Mouse (Mus musculus): Measurements from ENCODE around the gene Acp4. TPM values are rescaled to one million over a fixed set of nuclear protein-coding genes. Genes with fewer than 3 reads are reported as not detected.

The Acp4 gene
- total and polyA plus RNA-seq, 3 experiments = 0.57 TPM; not detected in 2

DNA sequence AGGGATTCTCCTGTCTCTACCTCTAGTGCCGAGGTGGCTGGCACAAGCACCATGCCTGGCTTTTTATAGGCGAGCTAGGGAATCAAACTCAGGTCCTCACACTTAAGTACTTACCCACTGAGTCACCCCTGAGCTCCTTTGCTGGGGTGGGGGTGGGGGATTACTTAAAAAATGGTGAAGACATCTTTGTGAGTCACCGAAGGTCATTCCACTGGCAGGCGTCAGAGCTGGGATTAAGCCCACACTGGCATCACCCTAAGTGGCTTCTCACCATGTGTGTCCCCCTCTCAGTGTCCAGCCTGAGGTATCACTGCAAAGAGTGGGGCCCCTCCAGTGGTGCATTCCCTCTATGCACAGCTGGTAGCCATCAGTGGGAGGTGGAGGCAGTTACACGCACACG lies 3.2 kb upstream of the Acp4 start:
- H3K27ac ChIP-seq (ENCODE audit: insufficient read depth, low read depth) = no peak overlapping the region
- no peaks in the 10 kb centered on the region for H3K79me2 ChIP-seq (replicated peaks; ENCODE audit: control insufficient read depth, extremely low read depth, insufficient read depth, poor library complexity, severe bottlenecking)
- no peak for DNase-seq (ENCODE audit: extremely low read depth)
- no peak overlapping the region for H3K9ac ChIP-seq (ENCODE audit: insufficient read depth, low read depth)
- in situ Hi-C loops (cut with MboI; ENCODE audit: low pct_ligation_motif_present, low pct_unique_long_range_greater_than_20kb, low sequenced_read_pairs) (loop anchor here (5.0 to 10.0 kb wide), 3 partner anchors 87 to 384 kb away; partner anchors contain the start of genes Emc10 and Fam71e1), dilution Hi-C loops (cut with MboI; ENCODE audit: extremely low pct_ligation_motif_present, extremely low pct_unique_long_range_greater_than_20kb, low sequenced_read_pairs) (no loop called here)
- H3K36me3 ChIP-seq (replicated peaks in 1 of 2; ENCODE audit: control insufficient read depth in 1 of 2, insufficient read depth in 1 of 2, low read length in 1 of 2) = no peaks in the 10 kb centered on the region
- TF ChIP-seq RAD21 (IDR thresholded peaks at IDR 0.05; ENCODE audit: low read depth, low read length) (no peak), MAX (IDR thresholded peaks at IDR 0.05; ENCODE audit: low read length) (no peak)
- no peak overlapping the region for H3K4me2 ChIP-seq (ENCODE audit: insufficient read depth, low read depth, poor library complexity, severe bottlenecking)
- no peak overlapping the region for H3K4me3 ChIP-seq (replicated peaks in 1 of 3; ENCODE audit: low read depth in 2 of 3, low read length in 2 of 3, poor library complexity in 1 of 3)
- H3K4me1 ChIP-seq (ENCODE audit: control insufficient read depth in 1 of 2, insufficient read depth in 2 of 2) = peaks cover 0 to 9% of the 10 kb centered on the region in 2 experiments; a peak in 2 of 4 replicates
- no peaks in the 10 kb centered on the region for H3K9me3 ChIP-seq (replicated peaks; ENCODE audit: low read length)
- peaks cover 18% of the 10 kb centered on the region for H3K27me3 ChIP-seq (replicated peaks)

- dilution Hi-C loops (cut with MboI; ENCODE audit: extremely low pct_ligation_motif_present, extremely low pct_unique_long_range_greater_than_20kb, low sequenced_read_pairs) = no loop called here
- in situ Hi-C loops (cut with MboI; ENCODE audit: low pct_ligation_motif_present, low pct_unique_long_range_greater_than_20kb, low sequenced_read_pairs) = no loop called here
- Histone ChIP-seq H3K9ac (ENCODE audit: insufficient read depth, low read depth) (no peak overlapping the region), H3K79me2 (replicated peaks; ENCODE audit: control insufficient read depth, extremely low read depth, insufficient read depth, poor library complexity, severe bottlenecking) (no peaks in the 10 kb centered on the region), H3K27me3 (replicated peaks) (peaks cover 1% of the 10 kb centered on the region), H3K4me2 (ENCODE audit: insufficient read depth, low read depth, poor library complexity, severe bottlenecking) (0 out of 2 replicates have a peak overlapping the region, but pooled peaks have one; percentile 22), H3K36me3 (replicated peaks in 1 of 2; ENCODE audit: control insufficient read depth in 1 of 2, insufficient read depth in 1 of 2, low read length in 1 of 2) (peaks cover 23 to 34% of the 10 kb centered on the region in 2 experiments), H3K9me3 (replicated peaks; ENCODE audit: low read length) (no peaks in the 10 kb centered on the region), H3K27ac (ENCODE audit: insufficient read depth, low read depth) (no peak overlapping the region), H3K4me1 (ENCODE audit: control insufficient read depth in 1 of 2, insufficient read depth in 2 of 2) (peaks cover 12 to 48% of the 10 kb centered on the region in 2 experiments), H3K4me3 (replicated peaks in 1 of 3; ENCODE audit: low read depth in 2 of 3, low read length in 2 of 3, poor library complexity in 1 of 3) (no peak overlapping the region)
- peak; percentile 34 for DNase-seq (ENCODE audit: extremely low read depth)
- 0 out of 2 replicates have a peak, but pooled peaks have one; percentile 45 for TF ChIP-seq EP300 (IDR thresholded peaks at IDR 0.05; ENCODE audit: low read length)
- TF ChIP-seq CHD1 (IDR thresholded peaks at IDR 0.05; ENCODE audit: low read depth, low read length) = no peak
- 0 out of 2 replicates have a peak, but pooled peaks have one; percentile 40 for TF ChIP-seq CHD2 (IDR thresholded peaks at IDR 0.05; ENCODE audit: low read length)
- TF ChIP-seq TCF12 (IDR thresholded peaks at IDR 0.05; ENCODE audit: low read depth, low read length) = 0 out of 2 replicates have a peak, but pooled peaks have one; percentile 41
- peak; percentile 80 for TF ChIP-seq ZMIZ1 (IDR thresholded peaks at IDR 0.05; ENCODE audit: low read depth, low read length)
- TF ChIP-seq KAT2A (IDR thresholded peaks at IDR 0.05; ENCODE audit: insufficient replicate concordance, low read length) = no peak
- 0 out of 2 replicates have a peak, but pooled peaks have one; percentile 18 for TF ChIP-seq ETS1 (conservative IDR thresholded peaks at IDR 0.05; ENCODE audit: low read depth, low read length)
- peak; percentile 48 for TF ChIP-seq IRF4 (IDR thresholded peaks at IDR 0.05; ENCODE audit: low read depth, low read length)
- 0 out of 2 replicates have a peak, but pooled peaks have one; percentile 18 for TF ChIP-seq ELF1 (IDR thresholded peaks at IDR 0.05; ENCODE audit: low read depth, low read length)
Observed at GRCm38 (mm10) chr7:44254930-44255329, 2.2 kb downstream of the Acp4 start.

GRCm38 (mm10) chr7:44253023-44253616 lies 4.1 kb downstream of the Acp4 start:
- dilution Hi-C loops (cut with MboI; ENCODE audit: extremely low pct_ligation_motif_present, extremely low pct_unique_long_range_greater_than_20kb, low sequenced_read_pairs) = no loop called here
- Histone ChIP-seq H3K79me2 (replicated peaks; ENCODE audit: control insufficient read depth, extremely low read depth, insufficient read depth, poor library complexity, severe bottlenecking) (peaks cover 4% of the 10 kb centered on the region), H3K27me3 (replicated peaks) (peaks cover 1% of the 10 kb centered on the region), H3K9ac (ENCODE audit: insufficient read depth, low read depth) (no peak overlapping the region), H3K9me3 (replicated peaks; ENCODE audit: low read length) (no peaks in the 10 kb centered on the region), H3K27ac (ENCODE audit: insufficient read depth, low read depth) (no peak overlapping the region), H3K4me1 (ENCODE audit: control insufficient read depth in 1 of 2, insufficient read depth in 2 of 2) (peaks cover 15 to 67% of the 10 kb centered on the region in 2 experiments), H3K4me3 (replicated peaks in 1 of 3; ENCODE audit: low read depth in 2 of 3, low read length in 2 of 3, poor library complexity in 1 of 3) (no peak overlapping the region), H3K4me2 (ENCODE audit: insufficient read depth, low read depth, poor library complexity, severe bottlenecking) (no peak overlapping the region), H3K36me3 (replicated peaks in 1 of 2; ENCODE audit: control insufficient read depth in 1 of 2, insufficient read depth in 1 of 2, low read length in 1 of 2) (peaks cover 36 to 52% of the 10 kb centered on the region in 2 experiments)
- in situ Hi-C loops (cut with MboI; ENCODE audit: low pct_ligation_motif_present, low pct_unique_long_range_greater_than_20kb, low sequenced_read_pairs) = no loop called here
- peak; percentile 11 for DNase-seq (ENCODE audit: extremely low read depth)
- TF ChIP-seq POLR2A (IDR thresholded peaks at IDR 0.05; ENCODE audit: low read depth, low read length) = no peak; the same call in 1 of the 2 replicates
- TF ChIP-seq TCF12 (IDR thresholded peaks at IDR 0.05; ENCODE audit: low read depth, low read length) = no peak
- no peak for TF ChIP-seq IRF4 (IDR thresholded peaks at IDR 0.05; ENCODE audit: low read depth, low read length)
- TF ChIP-seq RAD21 (IDR thresholded peaks at IDR 0.05; ENCODE audit: low read depth, low read length) = no peak
- TF ChIP-seq USF1 (IDR thresholded peaks at IDR 0.05; ENCODE audit: low read depth, low read length) = no peak
- no peak for TF ChIP-seq MXI1 (IDR thresholded peaks at IDR 0.05; ENCODE audit: low read depth, low read length)
- no peak for TF ChIP-seq JUND (conservative IDR thresholded peaks at IDR 0.05; ENCODE audit: low read depth, low read length)
- no peak for TF ChIP-seq USF2 (conservative IDR thresholded peaks at IDR 0.05; ENCODE audit: low read depth, low read length)
- no peak for TF ChIP-seq KAT2A (IDR thresholded peaks at IDR 0.05; ENCODE audit: insufficient replicate concordance, low read length)
- no peak for TF ChIP-seq MYC (IDR thresholded peaks at IDR 0.05; ENCODE audit: low read depth, low read length)
- TF ChIP-seq E2F4 (IDR thresholded peaks at IDR 0.05; ENCODE audit: insufficient replicate concordance, low read depth, low read length) = no peak
- TF ChIP-seq ELF1 (IDR thresholded peaks at IDR 0.05; ENCODE audit: low read depth, low read length) = no peak
- no peak for TF ChIP-seq UBTF (IDR thresholded peaks at IDR 0.05; ENCODE audit: low read depth, low read length)
- no peak for TF ChIP-seq CTCF (conservative IDR thresholded peaks at IDR 0.05 in 1 of 2, IDR thresholded peaks at IDR 0.05 in 1 of 2; ENCODE audit: low read depth in 2 of 2, low read length in 2 of 2)
- TF ChIP-seq POLR2AphosphoS2 (IDR thresholded peaks at IDR 0.05; ENCODE audit: low read depth, low read length) = no peak
- no peak for TF ChIP-seq HCFC1 (IDR thresholded peaks at IDR 0.05; ENCODE audit: low read depth, low read length)
- no peak for TF ChIP-seq NRF1 (IDR thresholded peaks at IDR 0.05; ENCODE audit: low read depth, low read length)
- no peak for TF ChIP-seq GABPA (IDR thresholded peaks at IDR 0.05; ENCODE audit: insufficient replicate concordance, low read depth, low read length)
- no peak for TF ChIP-seq ETS1 (conservative IDR thresholded peaks at IDR 0.05; ENCODE audit: low read depth, low read length)
